Mouse (Mus musculus) liver, adult 2 months (tissue): Measurements from ENCODE around the gene 2510039O18Rik.

Experiments used
- CTCF ChIP-seq: fragments of 200-500 bp; IDR thresholded peaks from 2 replicates; pipeline ENCODE4 v1.5.1; 2011; ENCODE audit warnings: low read depth, low read length, control low read depth
- POLR2A ChIP-seq: fragments of 200-500 bp; IDR thresholded peaks from 2 replicates; pipeline ENCODE4 v1.6.1; 2011; ENCODE audit warnings: low read length, control low read depth; ENCODE audit not compliant: insufficient read depth; ENCODE audit errors: extremely low read depth

- no peak for TF ChIP-seq CTCF
- no peak for TF ChIP-seq POLR2A
Measured at GRCm38 (mm10) chr4:147895815-147896330, 44.8 kb upstream of the 2510039O18Rik start.
